Mouse (Mus musculus) brain, embryonic 14.5 days (tissue): ENCODE results near the gene Hectd3. TPM values are rescaled to one million over a fixed set of nuclear protein-coding genes. Genes with fewer than 3 reads are reported as not detected.
A peak's percentile ranks its signal among the peaks of the same experiment; 100 is the strongest.

Experiments
- DNase-seq: peaks from one replicate; pipeline ENCODE4 v3.0.0-alpha.2; 2011; ENCODE audit warnings: low read depth
- CTCF ChIP-seq: fragments of 200-500 bp; IDR thresholded peaks from 2 replicates; pipeline ENCODE4 v1.5.1; 2012; ENCODE audit warnings: inconsistent platforms, mild to moderate bottlenecking, moderate library complexity, borderline replicate concordance; ENCODE audit not compliant: insufficient read depth, insufficient read length; ENCODE audit errors: extremely low read depth
- POLR2A ChIP-seq: fragments of 200-500 bp; IDR thresholded peaks from 2 replicates; pipeline ENCODE4 v1.6.1; 2012; ENCODE audit warnings: mild to moderate bottlenecking, inconsistent platforms, borderline replicate concordance; ENCODE audit not compliant: poor library complexity, insufficient read depth, insufficient read length, severe bottlenecking; ENCODE audit errors: extremely low read depth
- polyA plus RNA-seq: library from polyadenylated mRNA; depleted of rRNA; stranded (reverse); fragments of >200 nt; gene quantifications from 2 replicates; pipeline ENCODE4 v1.2.3, GENCODE M21; 2012; rRNA removed

Gene Hectd3
- 59.3 and 60.4 TPM in 2 replicates for polyA plus RNA-seq

DNA sequence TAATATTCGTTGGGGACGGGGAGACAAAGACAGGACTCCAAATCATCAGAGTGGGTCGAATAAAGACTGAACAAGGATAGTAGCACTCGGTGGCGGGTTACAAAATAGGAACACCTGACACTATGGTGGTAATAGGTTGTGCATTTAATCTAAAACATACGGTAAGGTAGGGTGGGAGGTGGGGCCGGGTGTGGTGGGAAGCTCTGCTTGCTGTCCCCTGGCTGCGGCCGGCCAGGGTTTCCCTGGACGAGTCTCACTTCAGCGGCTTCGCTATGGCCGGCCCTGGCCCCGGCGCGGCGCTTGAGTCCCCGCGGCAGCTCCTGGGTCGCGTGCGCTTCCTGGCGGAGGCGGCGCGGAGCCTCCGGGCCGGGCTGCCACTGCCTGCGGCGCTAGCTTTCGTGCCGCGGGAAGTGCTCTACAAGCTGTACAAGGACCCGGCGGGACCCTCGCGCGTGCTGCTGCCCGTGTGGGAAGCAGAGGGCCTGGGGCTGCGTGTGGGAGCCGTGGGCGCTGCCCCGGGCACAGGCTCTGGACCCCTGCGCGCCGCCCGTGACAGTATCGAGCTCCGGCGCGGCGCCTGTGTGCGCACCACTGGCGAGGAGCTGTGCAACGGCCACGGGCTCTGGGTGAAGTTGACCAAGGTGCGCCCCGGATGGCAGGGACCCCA lies at the start of gene Hectd3:
Gene Hectd3 (plus strand): TSS at position 187 of the 667 bp plus-strand sequence.
- peak; percentile 85 for DNase-seq
- TF ChIP-seq CTCF (no peak), POLR2A (peak; percentile 52; the same call in 1 of the 2 replicates)

DNA sequence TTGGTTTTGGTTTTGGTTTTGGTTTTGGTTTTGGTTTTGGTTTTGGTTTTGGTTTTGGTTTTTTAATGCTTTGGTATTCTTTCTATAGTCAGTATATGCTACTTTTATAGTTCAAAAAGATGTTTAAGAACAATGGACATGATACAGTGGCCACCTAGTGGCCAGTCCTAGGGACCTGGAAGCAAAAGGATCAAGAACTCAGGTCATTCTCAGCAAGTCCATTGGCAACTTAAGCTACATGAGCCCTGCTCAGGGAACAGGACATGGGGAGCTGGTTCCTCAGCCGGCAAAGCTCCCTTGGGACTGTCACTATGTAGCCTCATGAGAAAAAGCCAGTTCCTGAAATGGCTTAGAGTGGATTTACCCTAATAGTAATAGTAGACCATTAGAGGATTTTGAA lies 43.5 kb upstream of the Hectd3 start:
- TF ChIP-seq POLR2A = no peak
- TF ChIP-seq CTCF = peak; percentile 42; the same call in 1 of the 2 replicates
- DNase-seq = peak; percentile 42

DNA sequence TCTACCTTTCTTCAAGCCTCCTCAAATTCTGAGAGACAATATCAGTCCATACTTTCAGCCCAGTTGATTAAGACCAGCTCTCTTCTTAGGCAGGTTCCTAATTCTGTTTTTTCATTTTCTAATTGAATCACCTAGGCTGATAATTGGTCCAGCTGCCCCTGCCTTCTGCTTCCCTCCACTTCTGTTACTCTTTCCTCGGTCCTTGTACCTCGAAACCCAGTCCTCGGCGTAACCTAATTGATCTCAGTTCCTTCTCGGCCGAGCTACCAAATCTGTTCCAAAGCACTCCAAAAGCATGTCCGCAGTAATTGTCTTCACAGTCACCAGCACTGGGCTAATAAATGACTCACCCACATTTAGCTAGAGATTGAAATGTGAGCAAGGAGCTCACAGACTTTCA lies 40.2 kb upstream of the Hectd3 start:
- DNase-seq = no peak
- no peak for TF ChIP-seq POLR2A
- no peak for TF ChIP-seq CTCF

DNA sequence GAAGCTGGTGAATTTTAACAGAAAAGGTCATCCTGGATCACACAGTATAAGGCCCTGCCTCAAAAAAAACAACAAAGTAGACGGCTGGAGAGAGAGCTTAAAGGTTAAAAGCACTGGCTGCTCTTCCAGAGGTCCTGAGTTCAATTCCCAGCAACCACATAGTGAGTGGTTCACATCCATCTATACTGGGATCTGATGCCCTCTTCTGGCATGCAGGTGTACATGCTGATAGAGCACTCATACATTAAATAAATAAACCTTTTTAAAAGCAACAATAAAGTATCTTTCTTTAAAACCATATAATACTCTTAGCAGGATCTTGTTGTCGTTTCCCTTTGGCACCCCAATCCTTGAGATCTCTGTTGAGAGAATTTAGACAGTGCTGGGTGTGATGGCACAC lies 18.6 kb upstream of the Hectd3 start:
- TF ChIP-seq POLR2A = no peak
- TF ChIP-seq CTCF = no peak

DNA sequence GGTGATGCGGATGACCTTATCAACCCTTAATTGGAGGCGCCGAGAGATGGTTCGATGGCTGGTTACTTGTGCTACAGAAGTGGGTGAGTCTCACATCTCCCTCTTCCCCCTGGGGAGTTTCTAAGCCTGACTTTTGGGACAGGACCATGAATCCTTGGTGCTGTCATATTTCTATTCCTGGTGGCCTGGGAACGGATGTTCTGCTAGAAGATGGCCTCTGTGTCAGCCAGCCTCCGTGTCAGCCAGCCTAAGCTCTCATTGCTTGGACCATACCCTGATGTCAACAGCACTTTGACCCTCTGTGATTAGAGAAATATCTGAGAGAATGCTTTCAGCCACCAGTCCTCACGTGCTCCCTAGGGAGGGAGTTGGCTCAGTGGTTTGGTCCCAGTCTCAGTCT lies 9.4 kb upstream of the Hectd3 start:
- TF ChIP-seq POLR2A (no peak), CTCF (no peak)
- DNase-seq = no peak

More for the DNA sequence above, 18.6 kb upstream of the Hectd3 start:
- no peak for DNase-seq

DNA sequence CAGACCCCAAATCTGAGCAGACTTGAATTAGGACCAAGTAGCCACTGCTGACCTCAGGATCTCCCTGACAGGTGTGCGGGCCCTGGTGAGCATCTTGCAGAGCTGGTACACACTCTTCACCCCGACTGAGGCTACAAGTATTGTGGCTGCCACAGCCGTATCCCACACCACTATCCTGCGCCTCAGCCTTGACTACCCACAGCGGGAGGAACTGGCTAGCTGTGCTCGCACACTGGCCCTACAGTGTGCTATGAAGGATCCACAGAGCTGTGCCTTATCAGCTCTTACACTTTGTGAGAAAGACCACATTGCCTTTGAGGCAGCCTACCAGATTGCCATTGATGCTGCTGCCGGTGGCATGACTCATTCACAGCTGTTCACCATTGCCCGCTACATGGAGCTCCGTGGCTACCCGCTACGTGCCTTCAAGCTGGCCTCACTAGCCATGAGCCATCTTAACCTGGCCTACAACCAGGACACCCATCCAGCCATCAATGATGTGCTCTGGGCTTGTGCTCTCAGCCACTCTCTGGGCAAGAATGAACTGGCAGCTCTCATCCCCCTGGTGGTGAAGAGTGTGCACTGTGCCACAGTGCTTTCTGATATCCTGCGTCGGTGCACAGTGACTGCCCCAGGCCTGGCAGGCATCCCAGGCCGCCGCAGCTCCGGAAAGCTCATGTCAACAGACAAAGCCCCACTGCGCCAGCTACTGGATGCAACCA lies 8.6 kb upstream of the Hectd3 start:
- peak; percentile 76 for TF ChIP-seq CTCF
- TF ChIP-seq POLR2A = no peak

DNA sequence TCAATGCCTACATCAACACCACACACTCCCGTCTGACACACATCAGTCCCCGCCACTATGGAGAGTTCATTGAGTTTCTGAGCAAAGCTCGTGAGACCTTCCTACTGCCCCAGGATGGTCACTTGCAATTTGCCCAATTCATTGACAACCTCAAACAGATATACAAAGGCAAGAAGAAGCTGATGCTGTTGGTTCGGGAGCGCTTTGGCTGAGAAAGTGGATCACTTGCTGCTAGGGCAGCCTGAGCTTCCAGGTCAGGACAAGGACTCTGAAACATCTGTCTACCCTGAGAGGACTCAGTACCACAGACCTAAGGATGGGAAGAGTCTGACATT lies 8.0 kb upstream of the Hectd3 start:
- TF ChIP-seq POLR2A (no peak), CTCF (no peak)
- no peak for DNase-seq

More for the DNA sequence above, 8.6 kb upstream of the Hectd3 start:
- peak; percentile 90 for DNase-seq

DNA sequence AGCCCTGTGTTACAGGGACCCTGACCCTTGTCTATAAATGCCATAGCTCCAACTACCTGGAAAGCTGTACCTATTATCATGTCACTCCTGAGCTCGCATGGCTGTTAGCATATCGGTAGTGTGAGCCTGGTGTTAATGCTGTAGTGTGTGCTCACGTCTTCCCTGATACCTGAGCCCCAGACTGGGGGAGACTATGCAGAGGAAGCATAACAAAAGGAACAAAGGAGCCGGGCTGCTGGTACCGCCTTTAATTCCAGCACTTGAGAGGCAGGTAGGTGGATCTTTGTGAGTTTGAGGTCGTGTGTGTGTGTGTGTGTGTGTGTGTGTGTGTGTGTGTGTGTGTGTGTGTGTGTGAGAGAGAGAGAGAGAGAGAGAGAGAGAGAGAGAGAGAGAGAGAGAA lies 5.4 kb upstream of the Hectd3 start:
- no peak for TF ChIP-seq POLR2A
- no peak for TF ChIP-seq CTCF
- no peak for DNase-seq

DNA sequence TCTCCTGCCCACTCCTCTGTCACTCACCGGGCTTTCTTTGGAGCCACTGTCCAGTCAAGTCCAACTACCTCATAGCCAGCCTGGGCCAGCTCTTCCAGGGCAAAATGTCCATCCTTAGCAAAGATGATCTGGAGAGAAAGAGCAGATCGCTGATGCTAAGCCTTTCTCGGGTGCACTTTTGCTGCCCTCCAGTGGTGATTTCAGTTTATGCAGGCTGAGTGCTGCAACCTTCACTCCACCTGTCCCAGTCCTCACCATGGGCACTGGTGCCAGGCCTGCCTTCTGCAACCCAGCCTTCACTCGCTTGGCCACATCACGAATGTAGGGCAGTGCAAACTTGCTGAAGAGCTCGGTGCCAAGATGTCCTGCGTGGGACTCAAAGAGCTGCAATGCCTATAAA lies 3.8 kb upstream of the Hectd3 start:
- DNase-seq = peak; percentile 82
- TF ChIP-seq POLR2A (no peak), CTCF (peak; percentile 92)

DNA sequence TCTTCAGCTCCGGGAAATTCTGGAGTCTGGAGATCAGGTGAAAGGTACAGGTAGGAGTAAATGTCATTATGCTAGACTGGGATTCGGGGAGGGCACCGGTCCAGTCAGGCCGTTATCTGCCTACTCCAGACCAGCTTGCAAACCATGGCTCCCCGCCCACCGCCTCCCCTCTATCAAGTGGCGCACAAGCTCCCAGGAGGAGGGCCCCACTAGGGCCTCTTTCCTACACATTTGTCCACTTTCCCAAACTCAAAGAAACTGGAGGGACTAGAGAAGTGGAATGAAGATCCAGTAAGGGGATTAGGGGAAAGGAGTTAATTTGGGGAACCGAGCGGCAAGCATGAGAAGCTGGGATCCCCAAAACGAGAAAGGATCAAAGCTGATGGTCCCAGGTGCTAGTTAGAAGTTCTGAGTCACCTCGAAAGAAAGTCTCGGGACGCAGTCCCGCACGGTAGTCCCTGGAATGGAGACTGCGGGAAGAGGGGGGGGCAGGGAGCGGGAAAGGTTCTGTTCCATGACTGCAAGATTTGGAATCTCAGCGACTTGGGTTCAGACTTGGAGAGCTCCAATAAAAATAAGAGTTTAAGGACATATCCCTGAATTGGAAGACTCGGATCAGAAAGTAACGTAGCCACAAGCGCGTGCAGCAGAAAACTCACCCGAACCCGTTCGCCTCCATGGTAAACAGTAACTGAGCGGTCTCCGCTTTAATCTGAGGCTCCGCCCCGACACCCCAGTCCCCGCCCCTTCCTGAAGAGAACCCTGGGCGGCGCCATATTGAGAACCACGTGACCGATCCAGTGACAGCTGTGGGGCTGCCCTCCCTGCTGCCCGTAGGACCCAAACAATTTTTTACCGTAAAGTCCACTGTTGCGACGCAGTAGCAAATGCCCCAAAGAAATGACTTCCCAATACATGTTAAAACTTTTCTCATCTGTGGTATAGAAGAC lies 1.2 kb upstream of the Hectd3 start, which contains the start of gene Urod:
Gene Urod (minus strand): TSS at position 742 of the 950 bp plus-strand sequence.
- no peak for TF ChIP-seq CTCF
- no peak for TF ChIP-seq POLR2A
- peak; percentile 98 for DNase-seq

DNA sequence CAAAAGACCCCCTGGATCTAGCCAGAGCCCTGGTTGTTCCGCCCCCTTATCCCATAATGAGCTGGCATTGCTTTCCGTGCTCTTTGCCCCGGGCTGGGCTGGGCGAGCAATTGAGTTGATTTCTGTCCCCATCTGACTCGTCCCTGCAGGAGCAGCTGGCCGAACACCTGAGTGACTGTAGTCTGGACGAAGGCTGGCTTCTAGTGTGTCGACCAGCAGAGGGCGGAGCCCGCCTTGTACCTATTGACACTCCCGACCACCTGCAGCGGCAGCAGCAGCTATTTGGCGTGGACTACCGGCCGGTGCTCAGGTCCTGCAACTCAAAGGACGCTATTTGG lies 650 bp downstream of the Hectd3 start:
- DNase-seq = peak; percentile 60
- TF ChIP-seq POLR2A = no peak
- TF ChIP-seq CTCF = peak; percentile 44; the same call in 1 of the 2 replicates
